Mouse (Mus musculus): ENCODE measurements around the gene Clic3. TPM values are rescaled to one million over a fixed set of nuclear protein-coding genes. Genes with fewer than 3 reads are reported as not detected.

The Clic3 gene
- total RNA-seq, 4 experiments from 2014 or later: 1.3 to 3.6 (median 2.3) TPM

- DNase-seq (ENCODE audit: low spot score): no peak
Measured at GRCm38 (mm10) chr2:25442682-25443081, 14.0 kb upstream of the Clic3 start.

GRCm38 (mm10) chr2:25450853-25451647 is 5.6 kb upstream of the Clic3 start:
- no peak for DNase-seq (ENCODE audit: low spot score)

- no peak for DNase-seq (ENCODE audit: low spot score)
Measured at GRCm38 (mm10) chr2:25452951-25453350, 3.7 kb upstream of the Clic3 start.

- no peak for DNase-seq (ENCODE audit: low spot score)
Measured at GRCm38 (mm10) chr2:25457022-25457896, 621 bp downstream of the Clic3 start.

GRCm38 (mm10) chr2:25458911-25459310 is 2.3 kb downstream of the Clic3 start:
- no peak for DNase-seq (ENCODE audit: low spot score)

- no peak for DNase-seq (ENCODE audit: low spot score)
Measured at GRCm38 (mm10) chr2:25460135-25460534, 3.5 kb downstream of the Clic3 start.

DNA sequence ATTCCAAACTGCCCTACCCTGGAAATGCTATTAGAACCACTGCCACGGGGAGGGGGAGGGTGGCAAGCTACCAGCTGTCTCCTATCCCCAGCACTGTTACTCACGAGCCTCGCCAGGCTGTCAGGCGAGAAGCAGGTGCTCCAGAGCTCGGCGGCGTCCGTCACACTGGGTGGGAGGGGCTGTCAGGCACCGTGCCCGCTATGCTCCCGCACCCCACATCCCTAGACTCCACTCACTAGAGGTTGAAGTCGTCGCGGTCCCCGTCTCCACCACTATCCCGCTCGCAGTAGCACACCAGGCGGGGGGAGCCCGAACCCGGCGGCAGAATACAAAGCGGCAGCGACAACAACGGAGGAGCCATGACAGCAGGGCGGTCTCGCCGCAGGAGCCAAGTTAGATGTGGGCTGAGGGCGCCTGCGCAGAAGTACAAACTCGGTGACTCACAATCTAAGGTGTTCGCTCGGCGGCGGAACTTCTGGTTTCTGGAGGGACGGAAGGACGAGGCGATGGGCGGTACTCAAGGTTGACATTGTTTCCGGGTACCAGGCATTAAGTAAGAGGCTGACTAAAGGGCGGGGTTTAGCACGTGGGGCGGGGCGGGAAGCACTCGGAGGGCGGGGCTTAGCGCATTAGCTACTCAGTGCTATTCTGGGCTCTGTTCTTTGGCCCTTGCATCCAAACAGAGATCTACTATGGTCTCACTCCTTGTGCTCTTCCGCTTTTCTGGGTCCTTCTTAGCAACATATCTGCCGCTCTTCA is 4.1 kb downstream of the Clic3 start, which contains the start of gene Paxx:
Gene Paxx (minus strand): TSS at position 544 of the 759 bp plus-strand sequence.
- DNase-seq (ENCODE audit: low spot score): peak; percentile 93

- no peak for DNase-seq (ENCODE audit: low spot score)
Measured at GRCm38 (mm10) chr2:25461407-25461806, 4.8 kb downstream of the Clic3 start.

GRCm38 (mm10) chr2:25463630-25464029 is 7.0 kb downstream of the Clic3 start:
- no peak for DNase-seq (ENCODE audit: low spot score)

- no peak for DNase-seq (ENCODE audit: low spot score)
Measured at GRCm38 (mm10) chr2:25465256-25465655, 8.6 kb downstream of the Clic3 start.

DNA sequence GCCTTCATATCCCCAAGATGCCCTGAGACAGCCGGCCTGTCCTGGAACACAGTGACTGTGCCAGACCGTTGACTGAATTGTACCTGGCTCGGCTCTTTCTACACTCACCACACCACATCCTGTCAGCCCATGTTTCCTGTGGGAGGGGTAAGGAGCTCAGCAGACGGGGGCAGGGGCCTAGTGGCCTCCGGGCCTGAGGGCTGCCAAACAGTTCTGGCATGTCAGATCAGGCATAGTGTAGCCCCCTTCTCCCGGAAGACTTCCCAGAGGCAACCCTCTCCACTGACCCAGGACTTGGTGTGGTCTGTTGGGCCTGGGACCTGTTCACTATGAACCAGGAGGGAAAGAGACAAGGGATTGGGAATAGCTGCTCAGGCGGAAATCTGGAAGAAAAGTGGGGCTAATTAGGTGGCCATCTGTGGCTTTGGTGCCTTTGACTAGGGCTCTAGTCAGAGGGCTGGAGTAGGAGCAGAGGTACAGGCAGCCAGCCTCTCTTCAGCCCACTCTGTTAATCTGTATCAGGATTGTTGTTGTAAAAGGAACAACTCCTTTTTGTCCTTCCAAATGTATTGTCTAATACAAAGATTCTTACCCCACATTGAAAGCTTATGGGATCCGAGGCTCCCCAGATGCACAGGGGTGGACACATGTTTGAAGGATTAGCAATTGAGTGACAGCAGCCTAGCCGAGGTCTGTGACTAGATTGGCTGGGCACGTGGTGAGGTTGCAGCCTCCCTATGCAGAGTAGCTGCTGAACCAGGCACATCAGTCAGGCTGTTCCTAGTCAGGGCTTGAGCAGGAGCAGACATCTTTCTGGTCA is 9.4 kb downstream of the Clic3 start:
- no peak for DNase-seq (ENCODE audit: low spot score)

DNA sequence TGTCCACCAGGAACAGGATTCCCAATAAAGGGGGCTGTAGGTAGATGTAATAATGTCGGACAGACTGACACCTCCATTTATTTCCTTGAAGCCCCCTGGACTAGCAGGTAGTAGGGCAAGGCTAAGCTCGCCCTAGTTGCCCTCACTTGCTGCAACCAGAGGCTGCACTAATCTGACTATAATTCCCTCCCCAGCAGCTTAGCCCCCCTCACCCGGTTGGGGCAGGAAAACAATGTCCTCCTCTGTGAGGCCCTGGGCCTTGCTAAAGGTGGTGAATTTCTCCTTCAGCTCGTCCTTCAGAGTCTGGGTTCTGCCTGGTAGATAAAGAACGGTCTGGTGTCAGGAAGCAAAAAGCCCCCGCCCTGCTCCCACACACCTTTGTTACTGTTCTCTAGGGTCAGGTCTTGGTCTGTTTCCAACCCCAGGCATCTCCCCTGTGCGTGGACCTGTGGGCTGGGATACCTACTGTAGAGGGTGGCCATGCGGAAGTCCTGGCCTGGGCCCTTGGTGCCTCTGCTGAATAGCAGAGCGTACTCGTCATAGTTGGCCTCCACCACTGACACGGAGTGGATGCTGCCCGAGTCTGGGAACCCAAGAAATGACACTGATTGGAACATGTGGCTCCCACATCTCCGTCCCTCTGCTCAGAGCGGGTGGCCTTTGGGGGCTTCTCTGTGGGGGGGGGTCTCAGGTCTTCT is 11.1 kb downstream of the Clic3 start:
- DNase-seq (ENCODE audit: low spot score): no peak

GRCm38 (mm10) chr2:25468962-25469915 is 12.6 kb downstream of the Clic3 start:
- peak; percentile 47 for DNase-seq (ENCODE audit: low spot score)

DNA sequence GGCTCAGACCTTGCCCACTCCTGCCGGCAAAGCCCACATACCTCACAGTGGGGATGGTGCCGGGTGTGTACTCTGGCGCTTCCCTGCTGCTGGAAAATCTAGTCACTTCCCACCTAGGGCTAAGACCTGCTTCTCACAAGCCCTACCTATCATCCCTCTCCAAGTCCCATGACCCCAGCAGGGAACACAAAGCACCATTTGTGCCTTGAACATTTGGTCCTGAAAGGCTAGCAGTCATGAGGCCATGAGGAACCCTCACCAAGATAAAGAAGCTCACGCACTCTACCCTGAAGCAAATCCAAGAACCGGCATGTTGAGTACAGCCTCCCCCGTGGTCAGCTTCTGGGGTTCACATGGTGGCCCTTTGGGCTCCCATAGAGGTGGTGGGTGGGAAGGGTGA is 13.3 kb downstream of the Clic3 start, which contains the start of gene Ptgds:
Gene Ptgds (minus strand): TSS at position 78 of the 400 bp plus-strand sequence.
- peak; percentile 43 for DNase-seq (ENCODE audit: low spot score)

GRCm38 (mm10) chr2:25472550-25472949 is 15.9 kb downstream of the Clic3 start:
- no peak for DNase-seq (ENCODE audit: low spot score)

- no peak for DNase-seq (ENCODE audit: low spot score)
Measured at GRCm38 (mm10) chr2:25477541-25477940, 20.9 kb downstream of the Clic3 start.

DNA sequence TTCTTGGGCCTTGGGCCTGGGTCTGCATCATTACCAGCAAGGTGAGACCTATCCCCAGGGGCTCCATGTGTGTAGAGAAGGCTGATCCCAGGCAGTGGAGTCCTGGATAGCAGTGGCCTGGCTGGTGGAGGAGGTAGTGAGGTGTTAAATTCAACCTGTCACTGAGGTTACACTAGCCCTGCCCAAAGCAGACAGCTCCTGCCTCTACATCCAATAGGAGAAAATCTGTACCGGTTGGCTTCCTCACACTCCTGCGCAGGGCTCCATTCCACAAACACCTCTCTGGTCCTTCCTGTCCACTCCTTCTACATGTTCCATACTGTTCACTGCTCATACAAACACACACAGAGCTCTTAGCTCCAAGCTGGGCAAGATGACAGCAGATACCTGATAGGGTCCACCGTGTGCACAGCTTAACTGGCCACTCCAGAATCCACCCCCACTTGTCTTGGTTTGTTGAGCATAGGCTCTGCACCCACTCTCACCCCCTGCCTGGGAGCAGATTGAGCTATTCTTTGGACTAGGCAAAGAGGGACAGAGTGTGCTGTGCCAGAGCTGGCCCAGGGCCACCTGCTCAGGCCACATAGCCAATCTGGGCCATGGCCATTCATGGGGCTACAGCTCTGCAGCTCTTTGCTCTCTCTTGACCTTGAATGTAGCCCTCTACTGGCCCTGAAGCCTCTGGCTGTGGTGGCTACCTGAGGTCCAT is 21.5 kb downstream of the Clic3 start:
- peak; percentile 40 for DNase-seq (ENCODE audit: low spot score)

DNA sequence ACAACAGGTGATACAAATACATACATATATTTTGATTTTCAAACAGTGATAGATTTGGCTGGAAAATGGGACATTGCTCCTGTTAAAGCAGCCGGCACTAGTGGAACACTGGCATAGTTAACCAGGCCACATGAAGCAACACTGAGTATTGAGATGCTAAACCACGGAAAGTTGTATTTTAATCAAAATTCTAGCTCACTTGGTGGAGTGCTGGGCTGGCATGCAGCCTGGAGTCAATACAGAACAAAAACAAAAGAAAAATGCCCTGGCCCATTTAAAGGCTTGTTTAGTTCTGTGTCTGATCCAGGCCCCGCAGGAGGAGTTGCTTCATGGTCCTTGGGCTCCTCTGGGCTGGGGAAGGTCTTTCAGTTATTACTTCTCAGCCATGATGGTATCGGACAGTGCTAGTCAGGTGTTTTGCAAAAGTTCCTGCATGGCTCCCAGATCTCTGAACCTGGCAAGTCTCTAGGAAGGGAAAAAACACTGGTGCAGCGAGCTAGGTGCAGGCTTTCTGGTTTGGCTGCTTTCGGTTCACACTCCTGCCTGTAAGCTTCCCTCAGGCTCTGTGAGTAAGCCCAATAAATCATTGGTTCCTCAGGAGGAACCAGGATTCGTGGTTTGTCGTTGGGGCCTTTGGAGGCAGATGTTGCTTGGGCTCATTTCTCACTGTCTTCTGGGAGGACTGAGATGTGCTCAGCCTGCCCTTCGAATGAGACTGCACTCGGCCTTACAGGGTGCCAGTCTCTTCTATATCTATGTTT is 23.1 kb downstream of the Clic3 start:
- DNase-seq (ENCODE audit: low spot score): no peak

All from heart, adult 8-10 months (tissue).